Mouse (Mus musculus) ES-Bruce4 (cell line): ENCODE results near the gene Cyb5d1. TPM values are rescaled to one million over a fixed set of nuclear protein-coding genes. Genes with fewer than 3 reads are reported as not detected.
"Not testable (repeated sequence)": the region's sequence is repeated elsewhere in the genome, so short reads cannot be mapped to it uniquely, and the experiment has no call there.

Experiments
- H3K27ac ChIP-seq: 2 replicates; pipeline ENCODE4 v1.5.1; 2012; ENCODE audit warnings: low read length, inconsistent platforms; ENCODE audit not compliant: insufficient read depth
- H3K27me3 ChIP-seq: 2 replicates; pipeline ENCODE4 v1.6.1; 2012; ENCODE audit warnings: mild to moderate bottlenecking, low read length, inconsistent platforms; ENCODE audit not compliant: control insufficient read depth, poor library complexity, insufficient read depth, severe bottlenecking
- H3K36me3 ChIP-seq: 2 replicates; pipeline ENCODE4 v1.6.1; 2012; ENCODE audit warnings: inconsistent platforms, mild to moderate bottlenecking, low read length, moderate library complexity; ENCODE audit not compliant: control insufficient read depth, poor library complexity, insufficient read depth, severe bottlenecking
- H3K4me1 ChIP-seq: one replicate; pipeline ENCODE4 v1.8.1; 2011; ENCODE audit warnings: low read length; ENCODE audit not compliant: control insufficient read depth, insufficient read depth
- H3K4me3 ChIP-seq: 2 replicates; pipeline ENCODE4 v1.5.1; 2011; ENCODE audit warnings: low read depth, mild to moderate bottlenecking, low read length
- H3K9ac ChIP-seq: 2 replicates; pipeline ENCODE4 v1.6.1; 2012; ENCODE audit warnings: low read depth, mild to moderate bottlenecking, inconsistent platforms; ENCODE audit not compliant: poor library complexity, severe bottlenecking
- H3K9me3 ChIP-seq: replicated peaks from 2 replicates; pipeline ENCODE4 v1.6.1; 2012; ENCODE audit warnings: mild to moderate bottlenecking, low read length, inconsistent platforms; ENCODE audit not compliant: control insufficient read depth, poor library complexity, insufficient read depth, severe bottlenecking
- CTCF ChIP-seq: IDR thresholded peaks from one replicate; pipeline ENCODE4 v1.8.1; 2011; ENCODE audit warnings: low read depth, low read length
- EP300 ChIP-seq: IDR thresholded peaks from 2 replicates; pipeline ENCODE4 v1.6.1; 2011; ENCODE audit warnings: low read depth, low read length; ENCODE audit not compliant: insufficient read depth
- POLR2A ChIP-seq: IDR thresholded peaks from one replicate; pipeline ENCODE4 v1.8.1; 2011; ENCODE audit warnings: low read length; ENCODE audit not compliant: insufficient read depth
- polyA plus RNA-seq: library from polyadenylated mRNA; stranded (reverse); fragments of >200 nt; gene quantifications from 2 replicates; pipeline ENCODE4 v1.2.4, GENCODE M21; 2011; ENCODE audit warnings: low read depth; ENCODE audit not compliant: missing spikeins, insufficient read depth, insufficient read length

Gene Cyb5d1
- polyA plus RNA-seq, 1 experiment = 21.1 TPM

- Histone ChIP-seq H3K27ac (no peak within 1 kb of the TSS), H3K36me3 (no peaks in the 10 kb centered on the region), H3K9ac (peak within 1 kb of the TSS; percentile 65), H3K27me3 (no peaks in the 10 kb centered on the region), H3K9me3 (no peaks in the 10 kb centered on the region), H3K4me3 (peak within 1 kb of the TSS; percentile 70), H3K4me1 (no peaks in the 10 kb centered on the region)
- peak; percentile 58 for TF ChIP-seq POLR2A
- TF ChIP-seq CTCF = no peak
- 0 out of 2 replicates have a peak, but pooled peaks have one; percentile 33 for TF ChIP-seq EP300
These were observed 2.6 kb upstream of the Cyb5d1 start, which contains the start of gene Tmem88 for GRCm38 (mm10) chr11:69398059-69398458. Gene Tmem88 (minus strand): TSS chr11:69398234.

GRCm38 (mm10) chr11:69397581-69398057 lies 2.2 kb upstream of the Cyb5d1 start:
- no peak for TF ChIP-seq POLR2A
- TF ChIP-seq CTCF = no peak
- TF ChIP-seq EP300 = no peak
- Histone ChIP-seq H3K9me3 (no peaks in the 10 kb centered on the region), H3K4me1 (no peaks in the 10 kb centered on the region), H3K9ac (peak overlapping the region; percentile 65), H3K27me3 (no peaks in the 10 kb centered on the region), H3K4me3 (peak overlapping the region; percentile 70), H3K27ac (no peak overlapping the region), H3K36me3 (no peaks in the 10 kb centered on the region)

- Histone ChIP-seq H3K4me3 (peak overlapping the region; percentile 65), H3K36me3 (no peaks in the 10 kb centered on the region), H3K4me1 (no peaks in the 10 kb centered on the region), H3K9me3 (no peaks in the 10 kb centered on the region), H3K27me3 (no peaks in the 10 kb centered on the region), H3K27ac (no peak overlapping the region), H3K9ac (peak overlapping the region; percentile 65)
- TF ChIP-seq POLR2A (no peak), EP300 (no peak), CTCF (no peak)
These were observed 1.3 kb upstream of the Cyb5d1 start for GRCm38 (mm10) chr11:69396772-69397171.

GRCm38 (mm10) chr11:69395634-69396373 lies 373 bp upstream of the Cyb5d1 start:
- TF ChIP-seq EP300 = no peak
- no peak for TF ChIP-seq POLR2A
- TF ChIP-seq CTCF = no peak
- Histone ChIP-seq H3K27ac (peak overlapping the region; percentile 59), H3K9me3 (no peaks in the 10 kb centered on the region), H3K4me3 (peak overlapping the region; percentile 65), H3K36me3 (no peaks in the 10 kb centered on the region), H3K4me1 (no peaks in the 10 kb centered on the region), H3K27me3 (no peaks in the 10 kb centered on the region), H3K9ac (peak overlapping the region; percentile 65)

- peak overlapping the region; percentile 3; the same call in 1 of the 2 replicates for H3K27ac ChIP-seq
- peak overlapping the region; percentile 96 for H3K4me3 ChIP-seq
- peak overlapping the region; percentile 65 for H3K9ac ChIP-seq
- not testable (repeated sequence) for H3K9me3 ChIP-seq, H3K36me3 ChIP-seq, H3K4me1 ChIP-seq, H3K27me3 ChIP-seq
These were observed 752 bp downstream of the Cyb5d1 start for GRCm38 (mm10) chr11:69394591-69395167.

GRCm38 (mm10) chr11:69390400-69391034 lies 4.9 kb downstream of the Cyb5d1 start:
- H3K9ac ChIP-seq = no peak overlapping the region

More at GRCm38 (mm10) chr11:69390400-69391034, 4.9 kb downstream of the Cyb5d1 start:
- Histone ChIP-seq H3K27ac (no peak overlapping the region), H3K27me3 (no peaks in the 10 kb centered on the region), H3K9me3 (no peaks in the 10 kb centered on the region), H3K4me1 (no peaks in the 10 kb centered on the region), H3K36me3 (no peaks in the 10 kb centered on the region), H3K4me3 (no peak overlapping the region)
- peak; percentile 29 for TF ChIP-seq CTCF
- no peak for TF ChIP-seq EP300
